Mouse (Mus musculus) embryo, embryonic 10 days (tissue): Measurements from ENCODE around the gene Tgm3.

Source experiments
- DNase-seq: peaks from one replicate; pipeline ENCODE4 v3.0.0-alpha.2; 2015; ENCODE audit warnings: low spot score

Gene Tgm3

GRCm38 (mm10) chr2:130012026-130012425 is at the start of gene Tgm3:
Gene Tgm3 (plus strand): TSS chr2:130012349.
- no peak for DNase-seq

- DNase-seq: no peak
Measured at GRCm38 (mm10) chr2:129980608-129981007, 31.5 kb upstream of the Tgm3 start.

- DNase-seq: no peak
Measured at GRCm38 (mm10) chr2:129987527-129988045, 24.6 kb upstream of the Tgm3 start.

GRCm38 (mm10) chr2:129989646-129990045 is 22.5 kb upstream of the Tgm3 start:
- no peak for DNase-seq

GRCm38 (mm10) chr2:129994468-129994867 is 17.7 kb upstream of the Tgm3 start:
- no peak for DNase-seq

- DNase-seq: no peak
Measured at GRCm38 (mm10) chr2:129998476-129998875, 13.7 kb upstream of the Tgm3 start.

GRCm38 (mm10) chr2:129999296-129999695 is 12.9 kb upstream of the Tgm3 start:
- DNase-seq: no peak

- no peak for DNase-seq
Measured at GRCm38 (mm10) chr2:130000601-130001000, 11.5 kb upstream of the Tgm3 start.

- no peak for DNase-seq
Measured at GRCm38 (mm10) chr2:130004046-130004445, 8.1 kb upstream of the Tgm3 start.

- no peak for DNase-seq
Measured at GRCm38 (mm10) chr2:130009371-130009770, 2.8 kb upstream of the Tgm3 start.

GRCm38 (mm10) chr2:130013646-130014045 is 1.5 kb downstream of the Tgm3 start:
- no peak for DNase-seq

- no peak for DNase-seq
Measured at GRCm38 (mm10) chr2:130015196-130015595, 3.0 kb downstream of the Tgm3 start.

GRCm38 (mm10) chr2:130018084-130018483 is 5.9 kb downstream of the Tgm3 start:
- DNase-seq: no peak

- DNase-seq: no peak
Measured at GRCm38 (mm10) chr2:130027890-130028289, 15.7 kb downstream of the Tgm3 start.

- no peak for DNase-seq
Measured at GRCm38 (mm10) chr2:130029826-130030225, 17.7 kb downstream of the Tgm3 start.

GRCm38 (mm10) chr2:130032661-130033060 is 20.5 kb downstream of the Tgm3 start:
- no peak for DNase-seq

GRCm38 (mm10) chr2:130036846-130037245 is 24.7 kb downstream of the Tgm3 start:
- DNase-seq: no peak

GRCm38 (mm10) chr2:130038971-130039370 is 26.8 kb downstream of the Tgm3 start:
- DNase-seq: no peak

GRCm38 (mm10) chr2:130040190-130040886 is 28.2 kb downstream of the Tgm3 start:
- no peak for DNase-seq

- no peak for DNase-seq
Measured at GRCm38 (mm10) chr2:130043835-130044234, 31.7 kb downstream of the Tgm3 start.

- peak; percentile 40 for DNase-seq
Measured at GRCm38 (mm10) chr2:130047923-130048440, 35.8 kb downstream of the Tgm3 start.

GRCm38 (mm10) chr2:130048792-130049191 is 36.6 kb downstream of the Tgm3 start:
- DNase-seq: peak; percentile 13

GRCm38 (mm10) chr2:130058149-130058548 is 46.0 kb downstream of the Tgm3 start:
- peak; percentile 54 for DNase-seq

- peak; percentile 60 for DNase-seq
Measured at GRCm38 (mm10) chr2:130068228-130068627, 56.1 kb downstream of the Tgm3 start.
